Mouse (Mus musculus): ENCODE measurements at regions not wholly inside any gene's neighbourhood (a gene's known extent, or its start where the extent isn't known, plus 50 kb on each side); places are given as distances from the start of the nearest gene placed in this dataset.

DNA sequence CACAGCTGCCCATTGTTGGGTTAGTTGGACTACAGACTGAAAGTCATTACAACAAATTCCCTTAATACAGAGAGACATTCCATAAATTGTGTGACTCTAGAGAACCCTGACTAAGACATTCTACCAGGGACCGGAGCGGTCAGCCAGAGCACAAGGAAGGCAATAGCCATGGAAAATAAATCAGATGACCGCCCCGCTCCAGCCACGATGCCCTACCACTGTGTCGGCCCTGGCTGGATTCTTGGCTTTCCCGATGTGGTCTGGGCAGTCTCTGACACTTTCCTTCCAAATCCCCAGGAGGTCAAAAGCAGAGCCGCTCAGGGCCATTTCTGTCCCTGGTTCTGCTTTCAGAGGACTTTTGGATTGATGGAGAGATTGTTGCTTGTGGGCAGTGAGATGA lies 57.8 kb downstream of the Lsm3 start:
- 82% methylated on average over 8 of the region's 8 CpGs for WGBS

GRCm38 (mm10) chr6:91574414-91574813 lies 58.7 kb downstream of the Lsm3 start:
- Histone ChIP-seq H3K9me3 (no peaks in the 10 kb centered on the region), H3K36me3 (no peaks in the 10 kb centered on the region), H3K9ac (no peak overlapping the region), H3K27ac (no peak overlapping the region), H3K27me3 (no peaks in the 10 kb centered on the region), H3K4me3 (no peak overlapping the region), H3K4me1 (0 out of 2 replicates have a peak, but pooled peaks cover 3% of the 10 kb centered on the region), H3K4me2 (no peak overlapping the region)
- ATAC-seq (ENCODE audit: insufficient number of reproducible peaks, low FRiP score, low TSS enrichment, low read depth) = no peak
- 81% methylated on average over 10 of the region's 10 CpGs for WGBS

More for the DNA sequence above, 57.8 kb downstream of the Lsm3 start:
- no peak overlapping the region for H3K4me3 ChIP-seq
- no peaks in the 10 kb centered on the region for H3K27me3 ChIP-seq
- 0 out of 2 replicates have a peak, but pooled peaks cover 3% of the 10 kb centered on the region for H3K4me1 ChIP-seq
- no peak overlapping the region for H3K4me2 ChIP-seq
- H3K9me3 ChIP-seq = no peaks in the 10 kb centered on the region
- H3K9ac ChIP-seq = no peak overlapping the region
- H3K27ac ChIP-seq = no peak overlapping the region
- ATAC-seq (ENCODE audit: insufficient number of reproducible peaks, low FRiP score, low TSS enrichment, low read depth) = no peak
- H3K36me3 ChIP-seq = no peaks in the 10 kb centered on the region

DNA sequence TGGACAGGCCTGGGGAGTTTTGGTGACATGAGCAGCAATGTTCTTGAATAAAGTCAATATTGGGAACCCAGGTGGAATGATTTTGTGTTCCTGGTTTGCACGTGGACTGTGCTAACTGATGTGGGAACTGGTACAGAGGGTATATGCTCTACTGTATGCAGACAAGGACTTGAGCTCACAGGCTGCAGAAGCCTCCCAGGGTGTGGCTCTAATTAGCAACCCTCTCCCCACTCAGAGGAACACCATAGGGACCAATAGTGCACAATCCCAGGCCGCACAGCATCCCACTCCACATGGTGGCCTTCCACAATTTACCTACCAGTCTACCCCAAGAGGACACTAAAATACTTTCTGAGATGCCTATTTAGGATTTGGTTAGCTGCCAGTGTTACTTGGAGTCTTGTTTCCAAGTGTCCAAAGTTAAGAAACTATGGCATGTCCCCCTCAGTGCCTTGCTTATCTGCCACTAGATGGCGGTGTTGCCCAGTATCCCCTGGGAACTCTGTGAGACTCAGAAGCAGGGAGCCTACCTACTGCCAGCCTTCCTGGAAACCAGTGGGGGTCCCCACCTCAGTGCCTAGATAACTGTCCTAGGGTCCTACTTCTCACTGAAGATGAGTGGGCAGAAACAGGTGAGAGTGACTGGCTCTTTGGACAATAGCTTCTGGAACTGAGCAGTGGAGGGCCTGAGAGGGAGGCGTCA lies 60.1 kb downstream of the Lsm3 start:
- H3K9ac ChIP-seq = no peak overlapping the region
- no peaks in the 10 kb centered on the region for H3K36me3 ChIP-seq
- no peak overlapping the region for H3K27ac ChIP-seq
- no peaks in the 10 kb centered on the region for H3K27me3 ChIP-seq
- H3K4me3 ChIP-seq = no peak overlapping the region
- H3K4me2 ChIP-seq = no peak overlapping the region
- WGBS = 65% methylated on average over 4 of the region's 4 CpGs
- no peak for ATAC-seq (ENCODE audit: insufficient number of reproducible peaks, low FRiP score, low TSS enrichment, low read depth)
- 0 out of 2 replicates have a peak, but pooled peaks cover 3% of the 10 kb centered on the region for H3K4me1 ChIP-seq
- no peaks in the 10 kb centered on the region for H3K9me3 ChIP-seq

DNA sequence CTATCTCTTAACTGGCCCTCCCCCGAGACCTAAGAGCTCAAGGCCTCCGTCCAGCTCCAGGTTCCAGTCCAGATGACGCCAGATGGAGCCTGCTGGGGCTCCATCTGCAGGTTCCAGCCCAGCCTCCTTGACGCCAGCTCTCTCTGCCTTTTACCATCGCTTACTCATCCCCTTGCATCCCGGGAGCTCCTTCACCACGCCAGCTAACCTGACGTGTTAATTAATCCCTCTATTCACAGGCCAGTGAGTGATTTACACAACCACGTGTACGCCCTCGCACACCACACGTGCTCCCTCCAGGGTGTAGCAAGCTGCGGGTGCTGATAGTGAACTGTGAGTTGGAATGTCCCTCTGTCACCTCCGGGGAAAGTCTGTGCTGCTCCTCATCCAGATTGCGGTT lies 61.2 kb downstream of the Lsm3 start:
- Histone ChIP-seq H3K9ac (no peak overlapping the region), H3K4me1 (0 out of 2 replicates have a peak, but pooled peaks cover 3% of the 10 kb centered on the region), H3K4me2 (no peak overlapping the region), H3K36me3 (no peaks in the 10 kb centered on the region), H3K4me3 (no peak overlapping the region), H3K9me3 (no peaks in the 10 kb centered on the region), H3K27me3 (no peaks in the 10 kb centered on the region), H3K27ac (no peak overlapping the region)
- no peak for ATAC-seq (ENCODE audit: insufficient number of reproducible peaks, low FRiP score, low TSS enrichment, low read depth)
- 36% methylated on average over 15 of the region's 15 CpGs for WGBS

DNA sequence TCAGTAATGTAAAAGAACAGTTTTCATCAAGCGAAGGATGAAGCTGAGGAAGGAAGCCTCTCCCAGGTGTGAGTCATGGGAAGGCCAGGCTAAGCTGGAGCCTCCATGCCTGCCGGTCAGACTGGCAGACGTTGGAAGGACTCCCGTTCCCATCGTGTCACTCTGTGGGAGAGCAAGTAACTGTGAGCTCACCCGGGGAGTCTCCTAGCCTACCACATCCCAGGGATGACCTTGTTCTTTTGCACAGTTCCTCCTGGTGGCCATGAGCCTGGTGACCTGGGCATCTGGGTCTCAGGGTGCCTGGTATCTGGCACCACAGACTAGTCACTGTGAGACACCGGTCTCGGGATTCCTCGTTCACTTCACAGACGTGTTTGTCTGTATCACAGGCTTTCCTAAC lies 63.9 kb downstream of the Lsm3 start:
- Histone ChIP-seq H3K9me3 (no peaks in the 10 kb centered on the region), H3K27ac (no peak overlapping the region), H3K9ac (no peak overlapping the region), H3K4me1 (0 out of 2 replicates have a peak, but pooled peaks cover 3% of the 10 kb centered on the region), H3K27me3 (no peaks in the 10 kb centered on the region), H3K36me3 (no peaks in the 10 kb centered on the region), H3K4me3 (no peak overlapping the region), H3K4me2 (no peak overlapping the region)
- 78% methylated on average over 10 of the region's 10 CpGs for WGBS
- ATAC-seq (ENCODE audit: insufficient number of reproducible peaks, low FRiP score, low TSS enrichment, low read depth) = no peak

DNA sequence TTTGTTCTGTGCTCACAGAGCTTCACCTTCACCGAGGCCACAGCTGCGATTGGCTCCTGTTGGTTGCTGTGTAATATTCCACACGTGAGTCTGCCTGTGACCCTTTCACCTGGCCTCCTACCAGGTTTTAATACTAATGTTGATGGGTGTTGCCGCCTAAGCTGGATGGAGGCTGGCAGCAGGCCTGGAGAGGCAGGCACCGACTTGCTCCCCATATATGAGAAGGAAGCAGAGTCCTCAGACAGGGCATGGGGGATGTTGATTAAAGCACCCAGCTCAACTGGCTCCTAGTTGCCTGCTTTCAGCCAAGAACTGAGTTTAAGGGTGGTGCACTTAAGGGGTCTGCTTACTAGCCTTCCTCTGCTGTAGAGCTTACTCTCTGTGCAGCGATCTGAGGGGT lies 64.9 kb downstream of the Lsm3 start:
- Histone ChIP-seq H3K4me3 (no peak overlapping the region), H3K4me1 (0 out of 2 replicates have a peak, but pooled peaks cover 3% of the 10 kb centered on the region), H3K9me3 (no peaks in the 10 kb centered on the region), H3K9ac (no peak overlapping the region), H3K27me3 (no peaks in the 10 kb centered on the region), H3K4me2 (no peak overlapping the region), H3K27ac (no peak overlapping the region), H3K36me3 (no peaks in the 10 kb centered on the region)
- no peak for ATAC-seq (ENCODE audit: insufficient number of reproducible peaks, low FRiP score, low TSS enrichment, low read depth)
- WGBS = 83% methylated on average over 6 of the region's 6 CpGs

- ATAC-seq (ENCODE audit: insufficient number of reproducible peaks, low FRiP score, low TSS enrichment, low read depth) = no peak
- Histone ChIP-seq H3K9me3 (no peaks in the 10 kb centered on the region), H3K27me3 (no peaks in the 10 kb centered on the region), H3K36me3 (no peaks in the 10 kb centered on the region), H3K27ac (no peak overlapping the region), H3K4me3 (no peak overlapping the region), H3K4me2 (no peak overlapping the region), H3K4me1 (no peaks in the 10 kb centered on the region), H3K9ac (no peak overlapping the region)
- 81% methylated on average over 5 of the region's 5 CpGs for WGBS
Observed at GRCm38 (mm10) chr6:91582338-91582737, 66.6 kb downstream of the Lsm3 start.

DNA sequence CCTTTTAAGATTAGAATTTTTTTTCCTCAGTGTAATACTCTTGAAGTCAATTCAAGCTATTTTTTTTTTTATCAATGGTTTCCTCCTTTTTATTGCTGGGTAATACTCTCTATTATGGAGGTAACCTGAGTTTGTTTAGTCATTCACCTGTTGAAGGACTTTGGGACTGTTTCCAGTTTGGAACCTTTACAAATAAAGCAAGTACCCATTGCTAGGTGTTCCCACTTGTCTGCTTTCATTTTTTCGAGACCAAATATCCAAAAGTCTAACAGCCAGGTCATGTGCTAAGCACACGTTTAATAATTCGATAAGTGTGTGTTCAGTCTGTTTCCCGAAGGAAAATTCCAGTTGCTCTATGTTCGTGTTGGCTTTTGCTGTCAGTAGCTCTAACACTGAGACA lies 67.6 kb downstream of the Lsm3 start:
- Histone ChIP-seq H3K27me3 (no peaks in the 10 kb centered on the region), H3K36me3 (no peaks in the 10 kb centered on the region), H3K27ac (no peak overlapping the region), H3K9me3 (no peaks in the 10 kb centered on the region), H3K4me1 (no peaks in the 10 kb centered on the region), H3K4me3 (no peak overlapping the region), H3K4me2 (no peak overlapping the region), H3K9ac (no peak overlapping the region)
- WGBS = 83% methylated on average over 5 of the region's 5 CpGs
- ATAC-seq (ENCODE audit: insufficient number of reproducible peaks, low FRiP score, low TSS enrichment, low read depth) = no peak

- no peak overlapping the region for H3K9ac ChIP-seq
- 0 out of 2 replicates have a peak, but pooled peaks cover 9% of the 10 kb centered on the region for H3K4me1 ChIP-seq
- no peak overlapping the region for H3K4me2 ChIP-seq
- H3K27ac ChIP-seq = no peak overlapping the region
- H3K9me3 ChIP-seq = no peaks in the 10 kb centered on the region
- ATAC-seq (ENCODE audit: insufficient number of reproducible peaks, low FRiP score, low TSS enrichment, low read depth) = no peak
- H3K27me3 ChIP-seq = no peaks in the 10 kb centered on the region
- H3K4me3 ChIP-seq = no peak overlapping the region
- no peaks in the 10 kb centered on the region for H3K36me3 ChIP-seq
- 75% methylated on average over 3 of the region's 3 CpGs for WGBS
Observed at GRCm38 (mm10) chr6:91585543-91585942, 69.8 kb downstream of the Lsm3 start.

- whole genome bisulfite sequencing = 52% methylated on average over 4 of the region's 4 CpGs
- no peaks in the 10 kb centered on the region for H3K36me3 ChIP-seq
- H3K4me1 ChIP-seq = peaks cover 18% of the 10 kb centered on the region; the same call in 1 of the 2 replicates
- H3K9ac ChIP-seq = no peak overlapping the region
- no peaks in the 10 kb centered on the region for H3K9me3 ChIP-seq
- H3K4me2 ChIP-seq = no peak overlapping the region
- no peak overlapping the region for H3K27ac ChIP-seq
- no peaks in the 10 kb centered on the region for H3K27me3 ChIP-seq
- ATAC-seq (ENCODE audit: insufficient number of reproducible peaks, low FRiP score, low TSS enrichment, low read depth) = no peak
- H3K4me3 ChIP-seq = no peak overlapping the region
Observed at GRCm38 (mm10) chr6:91589181-91589580, 73.5 kb downstream of the Lsm3 start.

DNA sequence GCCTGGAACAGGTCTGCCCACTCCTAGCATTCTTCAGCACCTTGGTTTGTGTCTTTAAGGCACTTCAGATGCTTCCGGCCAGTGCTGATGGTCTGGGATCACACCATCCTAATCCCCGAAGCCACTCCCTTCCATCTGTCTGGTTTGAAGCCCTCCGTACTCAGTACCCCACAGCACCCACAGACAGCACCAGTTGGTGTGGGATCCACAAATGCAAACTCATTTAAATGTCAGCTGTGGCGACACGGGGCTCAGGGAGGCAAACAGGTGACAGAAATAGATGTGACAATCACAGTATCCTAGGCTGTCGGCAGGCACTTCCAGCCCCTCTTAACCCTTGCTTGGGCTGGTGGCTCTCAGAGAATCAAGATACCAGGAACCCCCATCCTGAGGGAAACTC lies 74.7 kb downstream of the Lsm3 start:
- H3K27me3 ChIP-seq = no peaks in the 10 kb centered on the region
- no peaks in the 10 kb centered on the region for H3K9me3 ChIP-seq
- no peak overlapping the region for H3K4me3 ChIP-seq
- no peak overlapping the region for H3K9ac ChIP-seq
- WGBS = 48% methylated on average over 6 of the region's 6 CpGs
- H3K4me1 ChIP-seq = peaks cover 18% of the 10 kb centered on the region; the same call in 1 of the 2 replicates
- no peaks in the 10 kb centered on the region for H3K36me3 ChIP-seq
- peak; percentile 59; the same call in 1 of the 2 replicates for ATAC-seq (ENCODE audit: insufficient number of reproducible peaks, low FRiP score, low TSS enrichment, low read depth)
- no peak overlapping the region for H3K4me2 ChIP-seq
- H3K27ac ChIP-seq = no peak overlapping the region

DNA sequence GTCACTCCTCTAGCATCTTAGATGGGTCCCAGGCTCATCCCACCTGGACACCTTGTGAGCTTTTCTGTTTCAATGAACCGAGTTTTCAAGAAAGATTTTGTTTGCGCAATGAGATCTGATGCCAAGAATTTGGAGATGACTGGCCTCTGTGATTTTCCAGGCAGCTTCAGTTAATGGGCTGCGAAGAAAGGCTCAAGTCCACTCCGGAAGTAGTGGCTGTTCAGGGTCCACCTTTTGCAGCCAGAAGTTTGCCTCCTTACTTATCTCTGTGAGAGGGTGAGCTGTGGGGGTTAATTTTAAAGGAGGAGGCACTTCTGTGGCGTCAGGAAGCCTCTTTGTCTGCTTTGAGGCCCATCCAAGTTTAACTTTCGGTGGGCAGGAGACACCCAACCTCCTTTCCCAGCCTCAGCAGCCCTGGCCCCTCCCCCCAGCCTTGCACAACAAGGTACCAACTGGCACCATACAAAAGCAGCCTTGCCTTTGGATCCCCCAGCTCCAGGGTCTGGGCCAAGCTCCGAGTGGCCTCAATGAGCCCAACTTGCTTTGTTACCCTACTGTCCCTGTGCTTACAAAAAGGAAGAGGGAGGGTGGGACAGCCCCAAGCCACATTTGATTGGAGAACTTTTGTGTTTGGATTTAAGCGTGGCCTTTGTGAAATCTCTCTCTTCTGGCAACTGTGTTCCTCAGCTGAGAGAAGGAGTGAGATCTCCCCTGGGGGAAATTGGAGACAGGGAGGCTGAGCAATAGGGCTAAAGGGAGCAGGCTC lies 75.3 kb downstream of the Lsm3 start:
- H3K9ac ChIP-seq = no peak overlapping the region
- H3K27me3 ChIP-seq = no peaks in the 10 kb centered on the region
- peaks cover 18% of the 10 kb centered on the region; the same call in 1 of the 2 replicates for H3K4me1 ChIP-seq
- H3K36me3 ChIP-seq = no peaks in the 10 kb centered on the region
- WGBS = 51% methylated on average over 8 of the region's 8 CpGs
- H3K9me3 ChIP-seq = no peaks in the 10 kb centered on the region
- no peak overlapping the region for H3K4me2 ChIP-seq
- ATAC-seq (ENCODE audit: insufficient number of reproducible peaks, low FRiP score, low TSS enrichment, low read depth) = no peak
- no peak overlapping the region for H3K4me3 ChIP-seq
- H3K27ac ChIP-seq = no peak overlapping the region

Measured in limb, embryonic 15.5 days (tissue).